Mouse (Mus musculus) forebrain, embryonic 13.5 days (tissue): ENCODE measurements around the gene Lats2. TPM values are rescaled to one million over a fixed set of nuclear protein-coding genes. Genes with fewer than 3 reads are reported as not detected.

ENCODE experiments used
- ATAC-seq: fragments of 200-750 bp; cut with Nextera tagmentation; 2 replicates; pipeline ENCODE4 v1.8.0; 2017
- H3K27ac ChIP-seq: fragments of 300-500 bp; sonication (generic); 2 replicates; pipeline ENCODE4 v1.5.1; 2015; ENCODE audit warnings: inconsistent platforms, mild to moderate bottlenecking, moderate library complexity
- H3K27me3 ChIP-seq: fragments of 300-500 bp; sonication (generic); 2 replicates; pipeline ENCODE4 v1.6.1; 2015; ENCODE audit warnings: mild to moderate bottlenecking, inconsistent platforms
- H3K36me3 ChIP-seq: fragments of 300-500 bp; sonication (generic); 2 replicates; pipeline ENCODE4 v1.6.1; 2015; ENCODE audit warnings: mild to moderate bottlenecking, inconsistent platforms; ENCODE audit not compliant: poor library complexity, severe bottlenecking
- H3K4me1 ChIP-seq: fragments of 300-500 bp; sonication (generic); 2 replicates; pipeline ENCODE4 v1.6.1; 2015; ENCODE audit warnings: inconsistent platforms
- H3K4me2 ChIP-seq: fragments of 300-500 bp; sonication (generic); 2 replicates; pipeline ENCODE4 v1.6.1; 2015; ENCODE audit warnings: inconsistent platforms, mild to moderate bottlenecking, moderate library complexity
- H3K4me3 ChIP-seq: fragments of 300-500 bp; sonication (generic); 2 replicates; pipeline ENCODE4 v1.5.1; 2015; ENCODE audit warnings: mild to moderate bottlenecking, inconsistent platforms
- H3K9ac ChIP-seq: fragments of 300-500 bp; sonication (generic); 2 replicates; pipeline ENCODE4 v1.6.1; 2015; ENCODE audit warnings: mild to moderate bottlenecking, inconsistent platforms
- H3K9me3 ChIP-seq: fragments of 300-500 bp; sonication (generic); replicated peaks from 2 replicates; pipeline ENCODE4 v1.6.1; 2016; ENCODE audit warnings: inconsistent platforms
- WGBS: fragments of 180-500 bp; shearing (Covaris S2); methylation state at CpG from one replicate; pipeline ENCODE4 v1.1.7; 2015; 5-methylcytosine and 5-hydroxymethylcytosine counted together
- polyA plus RNA-seq: library from polyadenylated mRNA; unstranded; fragments of >200 nt; fragmentation: Nextera tagmentation; extraction: Ambion mirVana; gene quantifications from 2 replicates; pipeline ENCODE4 v1.2.1, GENCODE M21; 2015

Gene Lats2
- polyA plus RNA-seq, 1 experiment from 2014 or later = 8.3 TPM

GRCm38 (mm10) chr14:57730527-57730926 is 27.7 kb downstream of the Lats2 start:
- H3K27ac ChIP-seq = peak overlapping the region; percentile 57
- H3K4me2 ChIP-seq = no peak overlapping the region
- H3K9ac ChIP-seq = peak overlapping the region; percentile 43
- ATAC-seq = peak; percentile 37; the same call in 1 of the 2 replicates
- peaks cover 37% of the 10 kb centered on the region for H3K4me1 ChIP-seq
- no peak overlapping the region for H3K4me3 ChIP-seq
- 31% methylated on average over 9 of the region's 9 CpGs for WGBS
- H3K27me3 ChIP-seq = no peaks in the 10 kb centered on the region
- peaks cover 9% of the 10 kb centered on the region for H3K36me3 ChIP-seq
- H3K9me3 ChIP-seq = 0 out of 2 replicates have a peak, but pooled peaks cover 8% of the 10 kb centered on the region

GRCm38 (mm10) chr14:57729975-57730499 is 28.2 kb downstream of the Lats2 start:
- H3K27me3 ChIP-seq = no peaks in the 10 kb centered on the region
- peaks cover 9% of the 10 kb centered on the region for H3K36me3 ChIP-seq
- no peak overlapping the region for H3K4me2 ChIP-seq
- H3K27ac ChIP-seq = peak overlapping the region; percentile 57
- 0 out of 2 replicates have a peak, but pooled peaks cover 8% of the 10 kb centered on the region for H3K9me3 ChIP-seq
- H3K4me1 ChIP-seq = peaks cover 37% of the 10 kb centered on the region
- H3K4me3 ChIP-seq = no peak overlapping the region
- WGBS = 55% methylated on average over 5 of the region's 5 CpGs
- peak overlapping the region; percentile 21; the same call in 1 of the 2 replicates for H3K9ac ChIP-seq
- peak; percentile 34; the same call in 1 of the 2 replicates for ATAC-seq

GRCm38 (mm10) chr14:57729364-57729763 is 28.8 kb downstream of the Lats2 start:
- 93% methylated on average over 8 of the region's 8 CpGs for WGBS
- no peak overlapping the region; the same call in 1 of the 2 replicates for H3K9ac ChIP-seq
- ATAC-seq = no peak

DNA sequence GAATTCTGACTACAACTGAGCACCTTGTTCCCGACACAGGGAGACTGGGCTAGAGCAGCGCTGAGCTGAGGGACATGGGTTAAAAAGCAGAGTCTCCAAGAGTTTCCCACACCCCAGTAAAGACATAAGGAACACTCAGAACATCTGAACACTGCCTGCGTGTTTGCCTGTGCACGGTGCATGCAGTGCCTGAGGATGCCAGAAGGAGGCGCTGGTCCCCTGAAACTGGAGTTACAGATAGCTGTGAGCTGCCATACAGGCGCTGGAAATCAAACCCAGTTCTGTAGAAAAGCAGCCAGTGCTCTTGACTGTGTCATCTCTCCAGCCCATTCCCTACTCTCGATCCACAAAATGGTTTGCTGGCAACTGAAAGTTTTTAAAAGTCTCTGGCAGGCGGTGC is 32.0 kb downstream of the Lats2 start:
- WGBS = 79% methylated on average over 8 of the region's 8 CpGs
- Histone ChIP-seq H3K36me3 (peaks cover 9% of the 10 kb centered on the region), H3K27ac (no peak overlapping the region), H3K4me1 (peaks cover 18% of the 10 kb centered on the region), H3K27me3 (no peaks in the 10 kb centered on the region), H3K4me3 (no peak overlapping the region), H3K9ac (no peak overlapping the region), H3K4me2 (no peak overlapping the region), H3K9me3 (0 out of 2 replicates have a peak, but pooled peaks cover 8% of the 10 kb centered on the region)
- ATAC-seq = no peak

More at GRCm38 (mm10) chr14:57729364-57729763, 28.8 kb downstream of the Lats2 start:
- no peak overlapping the region for H3K4me3 ChIP-seq
- H3K4me1 ChIP-seq = peaks cover 37% of the 10 kb centered on the region
- H3K9me3 ChIP-seq = 0 out of 2 replicates have a peak, but pooled peaks cover 8% of the 10 kb centered on the region
- H3K4me2 ChIP-seq = no peak overlapping the region
- no peaks in the 10 kb centered on the region for H3K27me3 ChIP-seq
- peaks cover 9% of the 10 kb centered on the region for H3K36me3 ChIP-seq
- H3K27ac ChIP-seq = no peak overlapping the region

DNA sequence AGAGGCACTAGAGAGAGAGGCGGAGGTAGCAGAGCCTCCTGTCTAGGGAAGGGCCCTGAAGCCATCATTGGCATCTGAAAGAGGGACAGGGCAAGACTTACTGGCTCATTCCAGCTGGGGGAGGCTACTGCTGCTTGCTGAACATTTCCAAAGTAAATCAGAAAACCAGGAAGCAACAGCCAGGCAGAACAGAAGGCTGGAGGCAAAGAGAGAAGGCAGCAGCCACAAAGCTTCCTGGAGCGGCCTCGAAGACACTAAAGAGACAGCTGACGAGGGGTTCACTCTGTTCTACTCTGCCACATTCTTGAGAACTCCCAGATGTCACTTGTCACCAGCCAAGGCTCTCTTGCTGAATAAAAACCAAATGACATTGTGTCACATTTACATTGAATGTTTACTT is 33.7 kb downstream of the Lats2 start:
- no peaks in the 10 kb centered on the region for H3K27me3 ChIP-seq
- no peak overlapping the region for H3K4me2 ChIP-seq
- WGBS = 84% methylated on average over 4 of the region's 4 CpGs
- no peak overlapping the region for H3K27ac ChIP-seq
- peaks cover 9% of the 10 kb centered on the region for H3K36me3 ChIP-seq
- peaks cover under 1% of the 10 kb centered on the region; the same call in 1 of the 2 replicates for H3K4me1 ChIP-seq
- no peak overlapping the region for H3K9ac ChIP-seq
- no peak for ATAC-seq
- 0 out of 2 replicates have a peak, but pooled peaks cover 8% of the 10 kb centered on the region for H3K9me3 ChIP-seq
- H3K4me3 ChIP-seq = no peak overlapping the region

GRCm38 (mm10) chr14:57718245-57718644 is 39.9 kb downstream of the Lats2 start:
- Histone ChIP-seq H3K27ac (no peak overlapping the region), H3K9me3 (no peaks in the 10 kb centered on the region), H3K36me3 (no peaks in the 10 kb centered on the region), H3K9ac (no peak overlapping the region), H3K4me3 (no peak overlapping the region), H3K27me3 (no peaks in the 10 kb centered on the region), H3K4me2 (no peak overlapping the region), H3K4me1 (peaks cover 9% of the 10 kb centered on the region)
- WGBS = 93% methylated on average over 4 of the region's 4 CpGs
- ATAC-seq = no peak

GRCm38 (mm10) chr14:57716601-57717245 is 41.5 kb downstream of the Lats2 start:
- Histone ChIP-seq H3K4me2 (no peak overlapping the region), H3K4me1 (peaks cover 9% of the 10 kb centered on the region), H3K4me3 (no peak overlapping the region), H3K9ac (no peak overlapping the region), H3K27ac (no peak overlapping the region), H3K36me3 (no peaks in the 10 kb centered on the region), H3K9me3 (no peaks in the 10 kb centered on the region), H3K27me3 (no peaks in the 10 kb centered on the region)
- no peak for ATAC-seq
- WGBS = 43% methylated on average over 4 of the region's 4 CpGs

GRCm38 (mm10) chr14:57712884-57713283 is 45.3 kb downstream of the Lats2 start:
- no peak overlapping the region for H3K4me3 ChIP-seq
- H3K27ac ChIP-seq = no peak overlapping the region
- no peak overlapping the region for H3K9ac ChIP-seq
- WGBS = 84% methylated on average over 1 of the region's 1 CpGs
- H3K36me3 ChIP-seq = no peaks in the 10 kb centered on the region
- H3K4me1 ChIP-seq = peaks cover 22% of the 10 kb centered on the region
- no peaks in the 10 kb centered on the region for H3K9me3 ChIP-seq
- no peak overlapping the region for H3K4me2 ChIP-seq
- no peak for ATAC-seq
- H3K27me3 ChIP-seq = no peaks in the 10 kb centered on the region

- Histone ChIP-seq H3K36me3 (no peaks in the 10 kb centered on the region), H3K9ac (no peak overlapping the region), H3K9me3 (no peaks in the 10 kb centered on the region), H3K4me1 (peaks cover 28% of the 10 kb centered on the region), H3K4me2 (no peak overlapping the region), H3K4me3 (no peak overlapping the region), H3K27me3 (no peaks in the 10 kb centered on the region), H3K27ac (no peak overlapping the region)
- WGBS = 90% methylated on average over 6 of the region's 6 CpGs
- no peak for ATAC-seq
Measured at GRCm38 (mm10) chr14:57711059-57711458, 47.1 kb downstream of the Lats2 start.

DNA sequence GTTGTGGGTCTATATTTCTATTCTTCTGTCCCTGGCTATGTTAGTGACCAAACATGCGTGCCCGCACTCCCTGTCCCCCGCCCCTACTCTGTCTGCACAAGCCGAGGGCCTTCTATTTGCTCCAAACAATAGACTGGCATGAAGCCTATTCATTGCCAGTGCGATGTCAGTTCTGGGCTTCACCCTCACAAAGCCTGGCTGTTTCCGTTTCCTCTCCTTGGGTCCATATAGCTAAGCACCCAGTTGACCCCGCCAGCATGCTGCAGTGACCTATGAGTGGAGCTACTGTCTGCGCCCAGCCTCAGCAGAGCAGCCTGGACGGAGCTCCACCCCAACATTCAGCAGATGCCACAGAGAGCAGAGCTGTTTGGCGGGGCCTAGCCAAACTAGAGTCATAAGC is 49.0 kb downstream of the Lats2 start:
- Histone ChIP-seq H3K9ac (no peak overlapping the region), H3K9me3 (no peaks in the 10 kb centered on the region), H3K4me3 (no peak overlapping the region), H3K27me3 (no peaks in the 10 kb centered on the region), H3K27ac (no peak overlapping the region), H3K36me3 (no peaks in the 10 kb centered on the region), H3K4me1 (peaks cover 28% of the 10 kb centered on the region), H3K4me2 (peak overlapping the region; percentile 16; the same call in 1 of the 2 replicates)
- peak; percentile 23; the same call in 1 of the 2 replicates for ATAC-seq
- WGBS = 12% methylated on average over 10 of the region's 10 CpGs

DNA sequence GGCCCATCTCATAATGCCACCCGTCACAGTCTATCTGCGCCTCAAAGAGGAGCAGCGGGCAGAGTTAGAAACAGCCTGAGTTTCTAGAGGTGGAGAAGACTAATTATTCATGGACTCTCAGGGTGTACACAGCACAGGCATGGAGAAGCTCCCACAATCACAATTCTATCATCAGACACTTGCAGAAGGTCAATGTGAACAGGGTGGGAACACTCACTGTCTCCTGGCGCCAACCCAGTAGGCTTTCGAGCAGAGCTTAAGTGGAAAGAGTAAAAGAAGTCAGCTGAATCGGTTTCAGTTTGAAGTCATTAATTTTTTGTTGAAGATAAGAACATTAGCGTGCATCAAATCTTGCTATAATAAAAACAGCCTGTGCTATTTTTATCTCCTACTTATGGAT is 49.6 kb downstream of the Lats2 start:
- WGBS = 81% methylated on average over 7 of the region's 7 CpGs
- Histone ChIP-seq H3K27ac (no peak overlapping the region), H3K36me3 (no peaks in the 10 kb centered on the region), H3K4me3 (no peak overlapping the region), H3K4me1 (peaks cover 28% of the 10 kb centered on the region), H3K9ac (no peak overlapping the region), H3K9me3 (no peaks in the 10 kb centered on the region), H3K27me3 (no peaks in the 10 kb centered on the region), H3K4me2 (no peak overlapping the region)
- ATAC-seq = no peak

DNA sequence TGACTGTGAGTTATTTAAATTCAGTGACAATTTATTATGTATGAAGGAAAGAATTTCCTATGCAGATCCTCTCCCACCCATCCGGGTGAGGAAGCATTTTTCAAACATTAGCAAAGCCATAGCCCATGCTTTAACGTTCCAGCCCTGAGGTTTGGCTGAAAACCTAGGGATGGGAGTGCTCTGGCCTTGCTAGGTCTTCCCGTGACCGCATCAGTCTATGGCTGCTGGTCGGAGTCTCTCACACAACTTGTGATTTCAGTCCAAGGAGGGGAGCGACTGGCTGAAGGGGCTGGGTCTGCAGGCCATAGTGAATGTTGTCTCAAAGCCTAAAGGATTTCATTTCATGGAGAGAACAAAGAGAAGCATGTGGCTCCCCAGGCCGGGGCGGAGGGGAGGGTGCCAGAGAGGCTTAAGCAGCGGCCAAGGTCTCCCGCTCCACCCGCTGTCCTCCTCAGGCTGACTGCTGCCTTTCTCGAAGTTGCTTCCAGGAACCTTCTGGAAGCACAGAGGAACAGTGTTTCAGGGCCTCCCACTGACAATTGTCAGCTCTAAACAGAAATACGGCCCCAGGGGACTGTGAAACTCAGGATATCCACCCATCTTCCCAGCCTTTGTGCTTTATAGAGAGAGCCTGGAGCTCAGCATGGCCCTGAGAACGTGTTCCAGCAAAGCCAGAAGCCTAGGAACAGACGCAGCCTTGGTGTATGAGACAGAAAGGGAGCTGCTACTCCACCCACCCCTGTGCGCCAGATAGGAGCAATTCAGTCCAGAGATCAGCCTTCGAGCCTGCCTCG is 50.9 kb downstream of the Lats2 start:
- peak overlapping the region; percentile 46 for H3K9ac ChIP-seq
- peaks cover 28% of the 10 kb centered on the region for H3K4me1 ChIP-seq
- H3K4me3 ChIP-seq = no peak overlapping the region
- no peaks in the 10 kb centered on the region for H3K27me3 ChIP-seq
- 26% methylated on average over 18 of the region's 18 CpGs for WGBS
- no peaks in the 10 kb centered on the region for H3K36me3 ChIP-seq
- peak overlapping the region; percentile 63 for H3K27ac ChIP-seq
- peak; percentile 22; the same call in 1 of the 2 replicates for ATAC-seq
- 0 out of 2 replicates have a peak overlapping the region, but pooled peaks have one; percentile 18 for H3K4me2 ChIP-seq
- no peaks in the 10 kb centered on the region for H3K9me3 ChIP-seq
